Mouse (Mus musculus) lung, adult 2 months (tissue): Measurements from ENCODE around the gene Zfp715.

Source experiments
- CTCF ChIP-seq: fragments of 200-500 bp; IDR thresholded peaks from 2 replicates; pipeline ENCODE4 v1.5.1; 2011; ENCODE audit warnings: mild to moderate bottlenecking, low read length, control low read depth; ENCODE audit not compliant: insufficient read depth
- POLR2A ChIP-seq: fragments of 200-500 bp; IDR thresholded peaks from 2 replicates; pipeline ENCODE4 v1.6.1; 2011; ENCODE audit warnings: low read depth, mild to moderate bottlenecking, control low read depth, low read length, borderline replicate concordance; ENCODE audit errors: extremely low read depth

DNA sequence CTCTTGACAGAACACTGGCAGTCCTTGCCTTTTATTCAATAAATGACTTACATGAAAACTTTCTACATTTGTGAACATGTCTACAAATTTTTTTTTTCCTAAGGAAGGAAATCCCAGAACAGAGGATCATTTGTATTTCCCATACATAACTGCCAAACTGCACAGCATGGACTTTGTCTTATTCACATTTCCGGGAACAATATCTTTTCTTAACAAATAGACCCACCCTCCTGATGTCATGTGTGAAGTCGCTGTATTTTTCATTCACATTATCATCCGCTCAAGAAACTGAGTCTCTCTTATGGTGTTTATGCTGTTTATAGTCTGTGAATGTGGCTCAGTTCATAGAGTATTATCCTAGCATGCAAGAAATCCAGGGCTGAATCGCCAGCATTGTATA, 40.7 kb upstream of the Zfp715 start:
- TF ChIP-seq CTCF: no peak
- TF ChIP-seq POLR2A: no peak
